Mouse (Mus musculus): ENCODE data around the gene Nsmce1. TPM values are rescaled to one million over a fixed set of nuclear protein-coding genes. Genes with fewer than 3 reads are reported as not detected.
"Not testable (repeated sequence)": the region's sequence is repeated elsewhere in the genome, so short reads cannot be mapped to it uniquely, and the experiment has no call there.

Gene Nsmce1
- polyA plus RNA-seq, 1 experiment from 2014 or later: 98.8 TPM

DNA sequence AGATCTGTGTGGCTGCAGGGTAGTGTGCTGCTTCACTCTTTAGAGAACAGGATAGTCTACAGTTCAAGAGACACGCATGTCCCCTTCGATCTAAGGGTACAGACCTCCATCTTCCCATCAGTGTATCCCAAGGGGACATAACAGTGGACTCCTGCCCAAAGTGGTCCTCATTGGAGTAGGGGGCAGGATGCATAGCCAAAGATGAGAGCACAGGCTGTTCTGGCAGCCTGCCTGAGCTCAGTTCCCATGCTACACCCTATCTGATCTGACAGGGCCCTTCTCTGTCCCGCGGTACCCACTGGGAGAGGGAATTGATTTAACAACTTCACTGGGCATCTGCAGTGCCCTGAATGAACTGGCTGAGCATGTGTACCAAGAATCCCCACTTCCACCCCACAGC, 37.7 kb downstream of the Nsmce1 start:
- H3K4me3 ChIP-seq: no peak overlapping the region
- peaks cover 40% of the 10 kb centered on the region for H3K36me3 ChIP-seq
- H3K9ac ChIP-seq: no peak overlapping the region
- 96% methylated on average over 4 of the region's 4 CpGs for WGBS
- no peak for ATAC-seq (ENCODE audit: low FRiP score, low read depth)
- H3K4me1 ChIP-seq: no peaks in the 10 kb centered on the region
- no peak overlapping the region for H3K4me2 ChIP-seq (replicated peaks)
- H3K9me3 ChIP-seq: no peaks in the 10 kb centered on the region
- no peaks in the 10 kb centered on the region for H3K27me3 ChIP-seq (replicated peaks)
- no peak overlapping the region for H3K27ac ChIP-seq

GRCm38 (mm10) chr7:125451078-125451477, 40.3 kb downstream of the Nsmce1 start:
- Histone ChIP-seq H3K9ac (no peak overlapping the region), H3K27ac (no peak overlapping the region), H3K27me3 (replicated peaks) (no peaks in the 10 kb centered on the region), H3K36me3 (peaks cover 31% of the 10 kb centered on the region), H3K4me2 (replicated peaks) (no peak overlapping the region), H3K4me3 (no peak overlapping the region), H3K9me3 (no peaks in the 10 kb centered on the region), H3K4me1 (no peaks in the 10 kb centered on the region)
- ATAC-seq (ENCODE audit: low FRiP score, low read depth): no peak
- WGBS: 78% methylated on average over 2 of the region's 2 CpGs

DNA sequence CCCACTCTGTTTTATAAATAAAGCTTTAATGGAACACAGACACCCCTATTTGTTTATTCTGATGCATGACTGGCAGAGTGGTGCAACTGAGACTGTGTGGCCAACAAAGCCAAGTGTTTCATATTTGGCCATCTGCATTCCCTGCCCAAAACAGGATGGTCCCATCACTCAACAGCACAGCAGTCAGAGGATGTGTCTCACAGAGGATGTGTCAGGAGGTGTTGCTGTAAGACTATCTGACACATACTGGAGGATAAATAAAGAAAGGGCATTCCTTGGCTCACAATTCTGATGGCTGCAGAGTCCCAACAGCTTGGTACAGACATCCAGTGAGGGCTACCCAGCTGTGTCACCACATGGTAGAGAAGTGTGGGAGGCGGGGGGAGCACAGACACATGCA, 40.7 kb downstream of the Nsmce1 start:
- Histone ChIP-seq H3K9me3 (no peaks in the 10 kb centered on the region), H3K4me1 (peaks cover under 1% of the 10 kb centered on the region), H3K4me3 (no peak overlapping the region), H3K9ac (no peak overlapping the region), H3K4me2 (replicated peaks) (no peak overlapping the region), H3K27ac (no peak overlapping the region), H3K36me3 (peaks cover 29% of the 10 kb centered on the region), H3K27me3 (replicated peaks) (no peaks in the 10 kb centered on the region)
- ATAC-seq (ENCODE audit: low FRiP score, low read depth): no peak
- 68% methylated on average over 1 of the region's 1 CpGs for WGBS

DNA sequence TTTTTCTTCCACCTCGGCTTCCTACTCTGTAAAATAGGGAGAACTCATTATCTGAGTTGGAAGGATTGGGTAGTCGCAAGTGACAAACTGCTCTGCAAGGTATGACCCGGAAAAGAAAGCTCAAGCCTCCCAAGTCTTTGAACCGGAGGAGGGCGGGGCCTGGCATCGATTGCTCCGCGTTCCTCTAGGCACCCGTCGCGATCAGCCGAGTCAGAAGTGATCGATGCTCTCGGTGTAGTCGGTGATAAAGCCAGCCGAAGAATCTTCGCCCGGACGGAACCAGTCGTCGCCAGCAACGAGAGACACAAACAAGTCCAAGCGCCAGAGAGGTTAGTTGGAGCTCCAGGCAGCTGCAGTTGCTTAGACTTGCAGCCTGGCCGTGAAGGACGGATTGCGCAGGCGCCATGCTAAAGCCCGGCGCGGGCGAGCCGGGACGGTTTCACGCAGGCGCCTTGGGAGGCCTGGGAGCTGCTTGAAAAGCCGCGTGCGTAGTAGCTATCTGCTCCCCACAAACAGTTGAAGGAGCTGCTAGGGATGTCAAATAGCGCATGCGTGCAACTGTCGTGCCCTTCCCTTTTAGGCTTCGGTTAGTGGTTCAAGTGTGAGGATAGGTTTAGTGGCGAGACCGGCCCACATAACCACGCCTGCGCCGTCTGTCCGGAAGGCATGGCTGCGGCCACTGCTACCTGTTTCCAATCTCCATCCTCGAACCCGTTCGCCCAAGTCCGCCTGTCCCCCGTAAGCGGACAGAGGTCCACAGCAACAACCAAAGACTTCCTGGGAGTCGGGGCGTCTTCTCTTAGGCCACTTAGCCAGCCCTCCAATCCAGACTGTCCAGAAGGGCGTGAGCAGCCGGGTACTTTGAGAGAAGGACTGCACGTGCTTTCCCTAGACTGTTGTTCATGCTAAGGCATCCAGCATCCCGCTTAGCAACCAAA, 46.7 kb downstream of the Nsmce1 start, which contains the start of gene Kdm8:
TSS of gene Kdm8 (plus strand) at position 213 of the 938 bp plus-strand sequence.
- Histone ChIP-seq H3K27me3 (replicated peaks) (no peaks in the 10 kb centered on the region), H3K27ac (peak within 1 kb of the TSS; percentile 71), H3K4me2 (replicated peaks) (peak within 1 kb of the TSS; percentile 74), H3K4me3 (peak within 1 kb of the TSS; percentile 52), H3K9me3 (no peaks in the 10 kb centered on the region), H3K36me3 (no peaks in the 10 kb centered on the region; the same call in 1 of the 2 replicates), H3K4me1 (peaks cover 16% of the 10 kb centered on the region), H3K9ac (peak within 1 kb of the TSS; percentile 61)
- peak; percentile 97 for ATAC-seq (ENCODE audit: low FRiP score, low read depth)
- WGBS: 2% methylated on average over 61 of the region's 61 CpGs

GRCm38 (mm10) chr7:125444076-125444463, 47.3 kb downstream of the Nsmce1 start:
- H3K27me3 ChIP-seq (replicated peaks): no peaks in the 10 kb centered on the region
- peak; percentile 5 for ATAC-seq (ENCODE audit: low FRiP score, low read depth)
- no peaks in the 10 kb centered on the region; the same call in 1 of the 2 replicates for H3K36me3 ChIP-seq
- H3K4me1 ChIP-seq: peaks cover 16% of the 10 kb centered on the region
- H3K4me2 ChIP-seq (replicated peaks): peak overlapping the region; percentile 74
- H3K9ac ChIP-seq: peak overlapping the region; percentile 61
- no peak overlapping the region for H3K27ac ChIP-seq
- H3K4me3 ChIP-seq: peak overlapping the region; percentile 52
- H3K9me3 ChIP-seq: no peaks in the 10 kb centered on the region
- WGBS: 30% methylated on average over 10 of the region's 10 CpGs

GRCm38 (mm10) chr7:125442323-125442722, 49.1 kb downstream of the Nsmce1 start:
- H3K36me3 ChIP-seq: no peaks in the 10 kb centered on the region; the same call in 1 of the 2 replicates
- no peak overlapping the region for H3K9ac ChIP-seq
- no peaks in the 10 kb centered on the region for H3K27me3 ChIP-seq (replicated peaks)
- no peak overlapping the region for H3K4me2 ChIP-seq (replicated peaks)
- peaks cover 16% of the 10 kb centered on the region for H3K4me1 ChIP-seq
- no peak overlapping the region for H3K4me3 ChIP-seq
- ATAC-seq (ENCODE audit: low FRiP score, low read depth): no peak
- H3K9me3 ChIP-seq: no peaks in the 10 kb centered on the region
- H3K27ac ChIP-seq: no peak overlapping the region
- WGBS: 85% methylated on average over 4 of the region's 4 CpGs

DNA sequence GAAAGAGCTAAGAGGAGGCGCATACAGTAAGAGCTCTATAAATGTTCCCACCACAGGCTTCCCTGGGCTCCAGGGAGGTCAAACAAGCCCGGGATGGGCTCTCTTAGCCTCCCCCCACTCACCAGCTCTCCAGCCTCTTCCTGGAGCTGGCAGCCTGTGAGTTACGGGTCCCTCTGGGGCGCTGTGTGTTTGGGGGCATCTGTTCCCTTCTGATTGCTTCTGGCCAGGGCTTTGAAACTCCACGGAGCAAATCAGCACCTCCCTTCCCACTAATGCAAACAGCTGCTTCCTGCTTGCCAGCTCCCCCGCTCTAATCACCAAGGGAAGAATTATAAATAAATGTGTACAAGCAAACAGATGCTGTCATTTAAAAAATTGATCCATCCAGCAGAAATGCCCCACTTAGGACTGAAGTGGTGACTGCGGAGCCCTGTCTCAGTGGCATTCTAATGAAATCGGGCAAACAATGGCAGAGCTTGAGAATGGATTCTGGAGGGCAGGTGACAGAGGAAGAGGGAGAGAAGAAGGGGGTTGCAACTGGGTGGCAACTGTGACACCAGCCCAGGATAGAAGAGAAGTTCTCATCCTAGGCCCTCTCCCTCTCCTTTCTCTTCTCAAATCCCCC, 56.6 kb downstream of the Nsmce1 start:
- no peaks in the 10 kb centered on the region for H3K27me3 ChIP-seq (replicated peaks)
- H3K27ac ChIP-seq: peak overlapping the region; percentile 34; the same call in 1 of the 2 replicates
- H3K9ac ChIP-seq: no peak overlapping the region
- no peaks in the 10 kb centered on the region for H3K9me3 ChIP-seq
- H3K4me1 ChIP-seq: no peaks in the 10 kb centered on the region; the same call in 1 of the 2 replicates
- no peaks in the 10 kb centered on the region for H3K36me3 ChIP-seq
- peak; percentile 91 for ATAC-seq (ENCODE audit: low FRiP score, low read depth)
- no peak overlapping the region for H3K4me2 ChIP-seq (replicated peaks)
- no peak overlapping the region for H3K4me3 ChIP-seq
- WGBS: 42% methylated on average over 8 of the region's 8 CpGs

GRCm38 (mm10) chr7:125433874-125434273, 57.5 kb downstream of the Nsmce1 start:
- H3K4me3 ChIP-seq: no peak overlapping the region
- H3K9ac ChIP-seq: no peak overlapping the region
- ATAC-seq (ENCODE audit: low FRiP score, low read depth): no peak
- no peaks in the 10 kb centered on the region; the same call in 1 of the 2 replicates for H3K4me1 ChIP-seq
- H3K4me2 ChIP-seq (replicated peaks): no peak overlapping the region
- WGBS: 79% methylated on average over 3 of the region's 3 CpGs
- H3K36me3 ChIP-seq: no peaks in the 10 kb centered on the region
- H3K9me3 ChIP-seq: no peaks in the 10 kb centered on the region
- no peak overlapping the region for H3K27ac ChIP-seq
- H3K27me3 ChIP-seq (replicated peaks): no peaks in the 10 kb centered on the region

- Histone ChIP-seq H3K4me3 (no peak overlapping the region), H3K27me3 (replicated peaks) (no peaks in the 10 kb centered on the region), H3K9me3 (no peaks in the 10 kb centered on the region), H3K36me3 (no peaks in the 10 kb centered on the region), H3K9ac (no peak overlapping the region), H3K4me2 (replicated peaks) (no peak overlapping the region), H3K27ac (no peak overlapping the region), H3K4me1 (no peaks in the 10 kb centered on the region; the same call in 1 of the 2 replicates)
- 53% methylated on average over 7 of the region's 7 CpGs for WGBS
- no peak for ATAC-seq (ENCODE audit: low FRiP score, low read depth)
Observed at GRCm38 (mm10) chr7:125430170-125430842, 61.1 kb downstream of the Nsmce1 start.

DNA sequence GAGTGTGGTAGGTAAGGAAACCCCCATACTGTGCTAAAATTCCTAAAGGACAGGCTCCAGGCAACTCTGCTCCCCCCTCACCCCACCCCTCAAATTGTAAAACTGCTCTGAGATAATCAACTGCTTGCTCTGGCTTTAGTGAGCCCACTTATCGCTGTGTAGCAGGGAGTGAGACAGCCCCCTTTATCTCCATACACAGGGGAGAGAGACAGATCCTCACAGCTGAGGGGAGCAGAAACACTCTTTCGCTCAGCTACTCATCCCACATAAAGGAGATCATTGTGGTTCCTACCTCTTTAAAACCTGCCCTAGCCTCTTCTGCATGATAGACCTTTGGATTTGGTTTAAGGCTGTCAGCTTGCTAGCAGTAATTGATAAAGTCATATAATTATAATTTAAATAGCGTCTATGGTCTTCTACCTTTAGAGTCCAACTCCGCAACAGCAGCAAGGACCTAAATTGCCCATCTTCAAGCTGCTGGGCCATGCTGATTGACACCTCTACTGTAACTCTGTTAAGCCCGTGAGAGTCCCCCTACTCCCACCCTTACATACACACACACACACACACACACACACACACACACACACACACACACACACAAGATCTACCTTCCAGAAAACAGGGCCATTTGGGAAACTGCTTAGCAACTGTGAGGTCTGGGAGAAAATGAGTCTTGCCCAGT, 62.4 kb downstream of the Nsmce1 start:
- 80% methylated on average over 5 of the region's 5 CpGs for WGBS
- ATAC-seq (ENCODE audit: low FRiP score, low read depth); H3K4me3 ChIP-seq: not testable (repeated sequence)

DNA sequence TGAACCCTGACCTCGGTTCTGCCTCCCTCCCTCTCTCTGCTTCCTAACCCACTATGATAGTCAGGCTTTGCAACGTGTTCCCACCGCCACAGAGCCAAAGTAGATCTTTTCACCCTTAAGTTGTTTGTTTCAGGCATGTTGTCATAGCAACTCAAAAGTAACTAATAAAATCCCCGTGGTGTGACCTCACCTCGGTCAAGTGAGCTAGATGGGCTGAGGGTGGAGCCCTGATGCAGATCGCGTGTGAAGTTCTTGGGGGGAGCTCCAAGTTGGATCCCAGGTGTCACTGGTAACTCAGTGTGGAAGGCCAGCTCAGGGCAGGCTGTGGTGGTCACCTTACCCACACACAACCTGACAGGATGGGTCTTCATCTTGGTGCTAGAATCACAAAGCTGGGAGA, 63.0 kb downstream of the Nsmce1 start:
- ATAC-seq (ENCODE audit: low FRiP score, low read depth): no peak
- Histone ChIP-seq H3K4me1 (no peaks in the 10 kb centered on the region), H3K9me3 (no peaks in the 10 kb centered on the region), H3K36me3 (no peaks in the 10 kb centered on the region), H3K4me2 (replicated peaks) (no peak overlapping the region), H3K27me3 (replicated peaks) (no peaks in the 10 kb centered on the region), H3K27ac (no peak overlapping the region), H3K4me3 (no peak overlapping the region), H3K9ac (no peak overlapping the region)
- 76% methylated on average over 7 of the region's 7 CpGs for WGBS

More for the DNA sequence above, 62.4 kb downstream of the Nsmce1 start:
- not testable (repeated sequence) for H3K9ac ChIP-seq; H3K36me3 ChIP-seq; H3K4me1 ChIP-seq; H3K27ac ChIP-seq; H3K4me2 ChIP-seq (replicated peaks); H3K27me3 ChIP-seq (replicated peaks); H3K9me3 ChIP-seq

Measured in neural tube, embryonic 12.5 days (tissue).